Mouse (Mus musculus): Measurements from ENCODE around the gene 1700011L22Rik. TPM values are rescaled to one million over a fixed set of nuclear protein-coding genes. Genes with fewer than 3 reads are reported as not detected.

The 1700011L22Rik gene
- polyA plus RNA-seq, 1 experiment = not detected

DNA sequence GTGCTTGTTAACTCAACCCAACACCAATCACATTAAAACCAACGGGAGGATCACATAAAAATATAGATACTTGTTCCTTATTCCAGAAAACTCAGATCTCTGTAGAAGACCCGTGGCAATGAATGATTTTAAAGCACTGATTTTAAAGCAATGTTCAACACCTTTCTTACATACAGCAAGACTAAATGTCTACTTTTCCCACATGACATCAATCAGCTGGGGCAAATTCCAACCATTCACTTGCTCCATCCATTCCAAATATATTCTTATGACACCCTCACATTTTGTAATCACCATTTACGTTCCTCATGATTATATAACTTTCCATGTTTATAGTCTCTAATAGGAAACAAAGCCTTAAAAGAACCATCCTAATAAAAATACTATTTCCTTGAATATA is 45.5 kb upstream of the 1700011L22Rik start:
- TF ChIP-seq USF1 (IDR thresholded peaks at IDR 0.05; ENCODE audit: low read depth) = no peak
- Histone ChIP-seq H3ac (ENCODE audit: control insufficient read depth, insufficient read length) (peak overlapping the region; percentile 17), H3K4me2 (ENCODE audit: low read depth) (peak overlapping the region; percentile 85), H3K79me2 (ENCODE audit: control insufficient read depth, insufficient read depth) (peaks cover 9% of the 10 kb centered on the region), H3K36me3 (ENCODE audit: control insufficient read depth, insufficient read depth) (no peaks in the 10 kb centered on the region), H3K4me3 (peak overlapping the region; percentile 52), H3K27me3 (ENCODE audit: control insufficient read depth, insufficient read depth, insufficient read length) (no peaks in the 10 kb centered on the region)

DNA sequence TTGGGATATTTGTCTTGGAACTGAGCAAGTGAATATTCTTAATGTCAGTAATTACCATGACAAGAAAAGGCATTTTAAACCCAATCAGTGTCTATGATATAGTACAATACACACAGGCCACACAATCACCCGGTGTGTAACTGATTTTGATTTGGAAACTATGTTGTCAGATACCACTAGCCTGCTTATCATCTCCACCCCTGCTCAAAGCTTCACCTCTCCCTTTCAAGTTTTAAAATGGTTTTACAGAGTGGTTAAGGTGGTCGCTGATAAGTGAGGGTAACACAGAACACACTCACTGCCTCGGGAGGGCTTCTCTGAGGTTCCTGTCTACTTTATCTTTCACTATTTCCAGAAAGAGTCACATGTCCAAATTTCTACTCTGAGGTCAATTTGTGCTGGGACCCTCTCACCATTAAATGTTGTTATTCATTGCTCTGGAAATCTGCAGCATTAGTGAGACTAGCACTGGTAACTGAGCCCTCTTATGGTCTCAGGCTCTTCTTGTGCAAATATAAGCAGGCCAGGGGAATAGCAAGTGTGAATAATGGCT is 44.4 kb upstream of the 1700011L22Rik start:
- no peaks in the 10 kb centered on the region for H3K36me3 ChIP-seq (ENCODE audit: control insufficient read depth, insufficient read depth)
- TF ChIP-seq SRF (IDR thresholded peaks at IDR 0.05; ENCODE audit: control insufficient read depth, insufficient read length, low read depth) (no peak), MYOG (IDR thresholded peaks at IDR 0.05; ENCODE audit: control insufficient read depth in 1 of 3, insufficient read depth in 1 of 3, insufficient read length in 2 of 3, low read depth in 2 of 3) (no peak), TCF12 (IDR thresholded peaks at IDR 0.05; ENCODE audit: insufficient read depth, poor library complexity, severe bottlenecking) (no peak), E2F4 (IDR thresholded peaks at IDR 0.05; ENCODE audit: insufficient read depth) (no peak), MAX (IDR thresholded peaks at IDR 0.05; ENCODE audit: low read depth) (no peak), POLR2A (IDR thresholded peaks at IDR 0.05; ENCODE audit: insufficient read length, low read depth) (no peak), CEBPB (IDR thresholded peaks at IDR 0.05; ENCODE audit: insufficient read depth, poor library complexity, severe bottlenecking) (no peak), TCF3 (IDR thresholded peaks at IDR 0.05; ENCODE audit: insufficient read length, low read depth) (no peak)
- no peak overlapping the region for H3ac ChIP-seq (ENCODE audit: control insufficient read depth, insufficient read length)
- H3K79me2 ChIP-seq (ENCODE audit: control insufficient read depth, insufficient read depth) = peaks cover 9% of the 10 kb centered on the region
- H3K4me3 ChIP-seq = no peak overlapping the region
- peak overlapping the region; percentile 85 for H3K4me2 ChIP-seq (ENCODE audit: low read depth)
- H3K27me3 ChIP-seq (ENCODE audit: control insufficient read depth, insufficient read depth, insufficient read length) = no peaks in the 10 kb centered on the region

GRCm38 (mm10) chr8:79289592-79289991 is 41.2 kb upstream of the 1700011L22Rik start:
- Histone ChIP-seq H3K36me3 (ENCODE audit: control insufficient read depth, insufficient read depth) (no peaks in the 10 kb centered on the region), H3K4me3 (no peak overlapping the region), H3K4me2 (ENCODE audit: low read depth) (no peak overlapping the region), H3ac (ENCODE audit: control insufficient read depth, insufficient read length) (no peak overlapping the region), H3K79me2 (ENCODE audit: control insufficient read depth, insufficient read depth) (peaks cover 9% of the 10 kb centered on the region), H3K27me3 (ENCODE audit: control insufficient read depth, insufficient read depth, insufficient read length) (no peaks in the 10 kb centered on the region)
- no peak for TF ChIP-seq TCF3 (IDR thresholded peaks at IDR 0.05; ENCODE audit: insufficient read length, low read depth)
- no peak for TF ChIP-seq POLR2A (IDR thresholded peaks at IDR 0.05; ENCODE audit: insufficient read length, low read depth)

GRCm38 (mm10) chr8:79288681-79289080 is 40.3 kb upstream of the 1700011L22Rik start:
- H3K36me3 ChIP-seq (ENCODE audit: control insufficient read depth, insufficient read depth) = peaks cover under 1% of the 10 kb centered on the region
- H3K27me3 ChIP-seq (ENCODE audit: control insufficient read depth, insufficient read depth, insufficient read length) = no peaks in the 10 kb centered on the region
- TF ChIP-seq MYOD1 (IDR thresholded peaks at IDR 0.05; ENCODE audit: control insufficient read depth in 1 of 3, insufficient read length in 2 of 3, low read depth in 2 of 3) = no peak
- no peak for TF ChIP-seq REST (IDR thresholded peaks at IDR 0.05; ENCODE audit: insufficient read depth, insufficient read length)
- TF ChIP-seq E2F4 (IDR thresholded peaks at IDR 0.05; ENCODE audit: insufficient read depth) = no peak
- TF ChIP-seq POLR2AphosphoS2 (IDR thresholded peaks at IDR 0.05; ENCODE audit: insufficient read length, low read depth) = no peak
- TF ChIP-seq MAX (IDR thresholded peaks at IDR 0.05; ENCODE audit: low read depth) = no peak
- TF ChIP-seq TCF3 (IDR thresholded peaks at IDR 0.05; ENCODE audit: insufficient read length, low read depth) = no peak
- TF ChIP-seq USF1 (IDR thresholded peaks at IDR 0.05; ENCODE audit: low read depth) = no peak
- TF ChIP-seq POLR2A (IDR thresholded peaks at IDR 0.05; ENCODE audit: insufficient read length, low read depth) = no peak
- TF ChIP-seq TCF12 (IDR thresholded peaks at IDR 0.05; ENCODE audit: insufficient read depth, poor library complexity, severe bottlenecking) = no peak
- no peak for TF ChIP-seq MYOG (IDR thresholded peaks at IDR 0.05; ENCODE audit: control insufficient read depth in 1 of 3, insufficient read depth in 1 of 3, insufficient read length in 2 of 3, low read depth in 2 of 3)
- TF ChIP-seq SRF (IDR thresholded peaks at IDR 0.05; ENCODE audit: control insufficient read depth, insufficient read length, low read depth) = no peak
- no peak for TF ChIP-seq CEBPB (IDR thresholded peaks at IDR 0.05; ENCODE audit: insufficient read depth, poor library complexity, severe bottlenecking)
- no peak overlapping the region for H3K4me3 ChIP-seq
- peaks cover 9% of the 10 kb centered on the region for H3K79me2 ChIP-seq (ENCODE audit: control insufficient read depth, insufficient read depth)
- no peak overlapping the region for H3K4me2 ChIP-seq (ENCODE audit: low read depth)
- no peak overlapping the region for H3ac ChIP-seq (ENCODE audit: control insufficient read depth, insufficient read length)

GRCm38 (mm10) chr8:79288250-79288649 is 39.9 kb upstream of the 1700011L22Rik start:
- Histone ChIP-seq H3K27me3 (ENCODE audit: control insufficient read depth, insufficient read depth, insufficient read length) (no peaks in the 10 kb centered on the region), H3ac (ENCODE audit: control insufficient read depth, insufficient read length) (no peak overlapping the region), H3K4me2 (ENCODE audit: low read depth) (no peak overlapping the region), H3K4me3 (no peak overlapping the region), H3K79me2 (ENCODE audit: control insufficient read depth, insufficient read depth) (peaks cover 9% of the 10 kb centered on the region), H3K36me3 (ENCODE audit: control insufficient read depth, insufficient read depth) (peaks cover 4% of the 10 kb centered on the region)
- TF ChIP-seq USF1 (IDR thresholded peaks at IDR 0.05; ENCODE audit: low read depth) (no peak), REST (IDR thresholded peaks at IDR 0.05; ENCODE audit: insufficient read depth, insufficient read length) (no peak), POLR2A (IDR thresholded peaks at IDR 0.05; ENCODE audit: insufficient read length, low read depth) (no peak), TCF12 (IDR thresholded peaks at IDR 0.05; ENCODE audit: insufficient read depth, poor library complexity, severe bottlenecking) (no peak), MYOG (IDR thresholded peaks at IDR 0.05; ENCODE audit: control insufficient read depth in 1 of 3, insufficient read depth in 1 of 3, insufficient read length in 2 of 3, low read depth in 2 of 3) (no peak), POLR2AphosphoS2 (IDR thresholded peaks at IDR 0.05; ENCODE audit: insufficient read length, low read depth) (no peak), MAX (IDR thresholded peaks at IDR 0.05; ENCODE audit: low read depth) (no peak), E2F4 (IDR thresholded peaks at IDR 0.05; ENCODE audit: insufficient read depth) (no peak), MYOD1 (IDR thresholded peaks at IDR 0.05; ENCODE audit: control insufficient read depth in 1 of 3, insufficient read length in 2 of 3, low read depth in 2 of 3) (no peak), CEBPB (IDR thresholded peaks at IDR 0.05; ENCODE audit: insufficient read depth, poor library complexity, severe bottlenecking) (no peak), TCF3 (IDR thresholded peaks at IDR 0.05; ENCODE audit: insufficient read length, low read depth) (no peak), SRF (IDR thresholded peaks at IDR 0.05; ENCODE audit: control insufficient read depth, insufficient read length, low read depth) (no peak)

Data from myocyte (in vitro differentiated cells).